Mouse (Mus musculus) embryo, embryonic 11 days (tissue): ENCODE results near the gene Borcs7.
"Not testable (repeated sequence)": the region's sequence is repeated elsewhere in the genome, so short reads cannot be mapped to it uniquely, and the experiment has no call there.

Source experiments
- DNase-seq: peaks from one replicate; pipeline ENCODE4 v3.0.0-alpha.2; 2015

Borcs7 gene

GRCm38 (mm10) chr19:46718150-46718549 lies 28.4 kb downstream of the Borcs7 start:
- DNase-seq: no peak

GRCm38 (mm10) chr19:46724411-46724810 lies 34.7 kb downstream of the Borcs7 start:
- DNase-seq: no peak

GRCm38 (mm10) chr19:46726142-46726541 lies 36.4 kb downstream of the Borcs7 start:
- no peak for DNase-seq

- peak; percentile 67 for DNase-seq
Observed at GRCm38 (mm10) chr19:46727140-46727736, 37.5 kb downstream of the Borcs7 start.

GRCm38 (mm10) chr19:46727945-46728540 lies 38.3 kb downstream of the Borcs7 start:
- DNase-seq: peak; percentile 18

- DNase-seq: no peak
Observed at GRCm38 (mm10) chr19:46728909-46729308, 39.2 kb downstream of the Borcs7 start.

- no peak for DNase-seq
Observed at GRCm38 (mm10) chr19:46731351-46731750, 41.6 kb downstream of the Borcs7 start.

- not testable (repeated sequence) for DNase-seq
Observed at GRCm38 (mm10) chr19:46732673-46733072, 43.0 kb downstream of the Borcs7 start.

GRCm38 (mm10) chr19:46733626-46734025 lies 43.9 kb downstream of the Borcs7 start:
- DNase-seq: no peak

GRCm38 (mm10) chr19:46735241-46735640 lies 45.5 kb downstream of the Borcs7 start:
- no peak for DNase-seq

- DNase-seq: no peak
Observed at GRCm38 (mm10) chr19:46737106-46737505, 47.4 kb downstream of the Borcs7 start.

- peak; percentile 83 for DNase-seq
Observed at GRCm38 (mm10) chr19:46740341-46741008, 50.8 kb downstream of the Borcs7 start.

- DNase-seq: peak; percentile 12
Observed at GRCm38 (mm10) chr19:46741574-46741973, 51.9 kb downstream of the Borcs7 start.

GRCm38 (mm10) chr19:46744681-46745080 lies 55.0 kb downstream of the Borcs7 start:
- DNase-seq: no peak

- DNase-seq: no peak
Observed at GRCm38 (mm10) chr19:46747799-46748198, 58.1 kb downstream of the Borcs7 start.

- DNase-seq: no peak
Observed at GRCm38 (mm10) chr19:46752235-46752634, 62.5 kb downstream of the Borcs7 start.
